Comparison of ENCODE assay signal across 7 mouse cellular contexts in the genomic region with DNA sequence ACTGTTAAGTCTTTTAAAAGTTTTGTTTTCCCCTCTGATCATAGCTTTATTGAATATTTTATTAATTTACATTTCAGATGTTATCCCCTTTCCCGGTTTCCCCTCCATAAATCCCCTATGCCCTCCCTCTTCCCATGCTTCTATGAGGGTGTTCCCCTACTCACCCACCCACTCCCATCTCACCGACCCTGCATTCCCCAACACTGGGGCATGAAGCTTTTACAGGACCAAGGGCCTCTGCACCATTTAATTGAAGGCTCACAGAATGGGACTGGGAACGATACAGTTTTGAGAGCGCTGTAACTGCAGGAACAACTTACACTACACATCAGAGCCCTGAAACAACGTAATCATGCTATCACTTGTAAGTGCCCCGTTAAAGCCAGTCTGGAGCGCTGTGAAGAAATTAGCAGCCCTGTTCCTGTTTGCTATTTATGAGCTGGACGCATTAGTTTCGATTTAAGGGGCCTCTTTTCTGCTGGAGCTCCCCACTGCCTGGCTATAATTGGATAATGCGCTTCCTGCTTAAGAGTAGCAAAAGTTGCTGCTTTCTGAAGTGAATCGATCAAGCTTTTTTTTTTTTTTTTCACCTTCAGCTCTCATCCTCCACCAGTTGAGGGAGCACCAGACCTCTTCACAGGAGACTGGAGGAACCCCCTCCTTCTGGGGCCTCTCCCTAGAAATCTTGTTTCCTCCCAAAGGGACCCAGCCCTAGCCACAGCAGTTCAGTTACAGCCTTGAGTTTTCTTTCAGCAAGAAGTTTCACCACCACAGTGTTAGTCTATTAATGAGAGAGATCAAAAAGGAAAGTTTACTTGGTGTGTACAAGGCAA.
DNase-seq lines count a peak whose midpoint lies in the region; ATAC-seq lines count a peak whose summit lies in the region.

No protein-coding gene starts in this region.

- H3K9ac ChIP-seq in lung, embryonic 15.5 days: no peak overlapping the region
- no peak overlapping the region for H3K9ac ChIP-seq in midbrain, embryonic 12.5 days (replicated peaks)

- no peaks in the 10 kb centered on the region for H3K27me3 ChIP-seq in lung, embryonic 15.5 days
- peaks cover 9% of the 10 kb centered on the region; the same call in 1 of the 2 replicates for H3K27me3 ChIP-seq in embryonic facial prominence, embryonic 10.5 days (replicated peaks; ENCODE audit: low read depth, poor library complexity, severe bottlenecking)
- H3K27me3 ChIP-seq in midbrain, embryonic 12.5 days: 0 out of 2 replicates have a peak, but pooled peaks cover 5% of the 10 kb centered on the region

- no peak overlapping the region for H3K27ac ChIP-seq in lung, embryonic 15.5 days
- H3K27ac ChIP-seq in embryonic facial prominence, embryonic 10.5 days (replicated peaks): no peak overlapping the region; the same call in 1 of the 2 replicates
- H3K27ac ChIP-seq in midbrain, embryonic 12.5 days (replicated peaks): no peak overlapping the region

- no peak for DNase-seq in lung, adult 18-20 months
- DNase-seq in embryonic facial prominence, embryonic 10.5 days (ENCODE audit: low spot score): peak; percentile 27
- DNase-seq in thymus, adult 18-20 months: no peak
- DNase-seq in urinary bladder, postnatal 25 days (ENCODE audit: low spot score): no peak

- no peaks in the 10 kb centered on the region for H3K9me3 ChIP-seq in lung, embryonic 15.5 days
- H3K9me3 ChIP-seq in embryonic facial prominence, embryonic 10.5 days: no peaks in the 10 kb centered on the region
- no peaks in the 10 kb centered on the region for H3K9me3 ChIP-seq in midbrain, embryonic 12.5 days

- peak overlapping the region; percentile 21 for H3K4me2 ChIP-seq in lung, embryonic 15.5 days
- H3K4me2 ChIP-seq in midbrain, embryonic 12.5 days (replicated peaks): peak overlapping the region; percentile 43

- no peaks in the 10 kb centered on the region for H3K36me3 ChIP-seq in lung, embryonic 15.5 days
- H3K36me3 ChIP-seq in embryonic facial prominence, embryonic 10.5 days (replicated peaks): no peaks in the 10 kb centered on the region
- no peaks in the 10 kb centered on the region for H3K36me3 ChIP-seq in midbrain, embryonic 12.5 days

- no peaks in the 10 kb centered on the region for H3K4me1 ChIP-seq in lung, embryonic 15.5 days
- H3K4me1 ChIP-seq in embryonic facial prominence, embryonic 10.5 days: peaks cover 22% of the 10 kb centered on the region
- H3K4me1 ChIP-seq in midbrain, embryonic 12.5 days: peaks cover 11% of the 10 kb centered on the region

- WGBS in lung, embryonic 15.5 days: 23% methylated on average over 11 of the region's 11 CpGs
- 16% methylated on average over 11 of the region's 11 CpGs for WGBS in embryonic facial prominence, embryonic 10.5 days
- 16% methylated on average over 11 of the region's 11 CpGs for WGBS in midbrain, embryonic 12.5 days

- ATAC-seq in lung, embryonic 15.5 days (ENCODE audit: borderline replicate concordance, extremely low read depth, low FRiP score, low TSS enrichment): no peak
- peak; percentile 21 to 42; a peak in 2 of 4 replicates for ATAC-seq in hematopoietic stem cell, adult 5-6 weeks (replicated peaks in 1 of 2; ENCODE audit: insufficient read depth in 1 of 2, low FRiP score in 2 of 2, low TSS enrichment in 1 of 2, low read depth in 1 of 2, poor library complexity in 2 of 2, severe bottlenecking in 2 of 2)
- ATAC-seq in midbrain, embryonic 12.5 days (ENCODE audit: low FRiP score, low read depth): peak; percentile 81

- peak overlapping the region; percentile 6 for H3K4me3 ChIP-seq in lung, embryonic 15.5 days
- peak overlapping the region; percentile 41 for H3K4me3 ChIP-seq in embryonic facial prominence, embryonic 10.5 days
- peak overlapping the region; percentile 23; the same call in 1 of the 2 replicates for H3K4me3 ChIP-seq in midbrain, embryonic 12.5 days
